Mouse (Mus musculus): ENCODE measurements around the gene Gm20498.

GRCm38 (mm10) chr12:81408966-81409365 is 123.7 kb downstream of the Gm20498 start:
- TF ChIP-seq GATA1 (IDR thresholded peaks at IDR 0.05; ENCODE audit: borderline replicate concordance, low read length) (no peak), FLI1 (IDR thresholded peaks at IDR 0.05; ENCODE audit: low read length) (no peak)

Data from megakaryocyte, embryonic 14.5 days (primary cell).